Mouse (Mus musculus) thymus, postnatal 36 days (tissue): ENCODE measurements around the gene Pde10a.

Experiments
- DNase-seq, 2 experiments: peaks; one replicate each; pipeline ENCODE4 v3.0.0; 2022; ENCODE audit warnings: mixed read lengths in 2 of 2

Pde10a gene

GRCm38 (mm10) chr17:8802889-8803799 is 278.0 kb downstream of the Pde10a start:
- DNase-seq = no peak

GRCm38 (mm10) chr17:8807345-8807744 is 282.2 kb downstream of the Pde10a start:
- peak; percentile 19 to 23 for DNase-seq

- DNase-seq = no peak
These were observed 284.6 kb downstream of the Pde10a start for GRCm38 (mm10) chr17:8809771-8810170.

- DNase-seq = no peak
These were observed 285.0 kb downstream of the Pde10a start for GRCm38 (mm10) chr17:8810201-8810600.

- no peak for DNase-seq
These were observed 287.2 kb downstream of the Pde10a start for GRCm38 (mm10) chr17:8812228-8812865.

GRCm38 (mm10) chr17:8813773-8814491 is 288.8 kb downstream of the Pde10a start:
- DNase-seq = no peak

- no peak for DNase-seq
These were observed 290.2 kb downstream of the Pde10a start for GRCm38 (mm10) chr17:8815376-8815775.

- DNase-seq = no peak
These were observed 290.7 kb downstream of the Pde10a start for GRCm38 (mm10) chr17:8815864-8816263.

- DNase-seq = no peak
These were observed 293.5 kb downstream of the Pde10a start for GRCm38 (mm10) chr17:8818675-8819074.

GRCm38 (mm10) chr17:8823548-8823947 is 298.4 kb downstream of the Pde10a start:
- DNase-seq = no peak

GRCm38 (mm10) chr17:8827204-8827603 is 302.0 kb downstream of the Pde10a start:
- no peak for DNase-seq

- no peak for DNase-seq
These were observed 305.8 kb downstream of the Pde10a start for GRCm38 (mm10) chr17:8831001-8831400.

GRCm38 (mm10) chr17:8836292-8836691 is 311.1 kb downstream of the Pde10a start:
- DNase-seq = no peak

- DNase-seq = no peak
These were observed 313.1 kb downstream of the Pde10a start for GRCm38 (mm10) chr17:8838252-8838651.

- no peak for DNase-seq
These were observed 314.3 kb downstream of the Pde10a start for GRCm38 (mm10) chr17:8839237-8840011.

GRCm38 (mm10) chr17:8841094-8841493 is 315.9 kb downstream of the Pde10a start:
- no peak for DNase-seq

- DNase-seq = no peak
These were observed 316.8 kb downstream of the Pde10a start for GRCm38 (mm10) chr17:8841897-8842540.

GRCm38 (mm10) chr17:8842662-8843061 is 317.5 kb downstream of the Pde10a start:
- DNase-seq = no peak

GRCm38 (mm10) chr17:8843941-8844340 is 318.8 kb downstream of the Pde10a start:
- DNase-seq = no peak

- peak; percentile 28 to 51 for DNase-seq
These were observed 321.3 kb downstream of the Pde10a start for GRCm38 (mm10) chr17:8846506-8846905.

- DNase-seq = no peak
These were observed 322.4 kb downstream of the Pde10a start for GRCm38 (mm10) chr17:8847558-8847957.

GRCm38 (mm10) chr17:8851846-8852245 is 326.7 kb downstream of the Pde10a start:
- peak in 1 of 2 experiments; percentile 26 for DNase-seq
